Mouse (Mus musculus) gastrocnemius, adult 18-20 months (tissue): Measurements from ENCODE around the gene Snrnp25. TPM values are rescaled to one million over a fixed set of nuclear protein-coding genes. Genes with fewer than 3 reads are reported as not detected.

Experiments
- DNase-seq: peaks from one replicate; pipeline ENCODE4 v3.0.0; 2021; ENCODE audit warnings: low spot score
- total RNA-seq, 2 experiments: library from RNA; stranded (reverse); gene quantifications; 2 replicates each; pipeline ENCODE4 v1.2.3; 2021

The Snrnp25 gene
- total RNA-seq, 2 experiments from 2014 or later: 9.3 to 12.1 TPM

DNA sequence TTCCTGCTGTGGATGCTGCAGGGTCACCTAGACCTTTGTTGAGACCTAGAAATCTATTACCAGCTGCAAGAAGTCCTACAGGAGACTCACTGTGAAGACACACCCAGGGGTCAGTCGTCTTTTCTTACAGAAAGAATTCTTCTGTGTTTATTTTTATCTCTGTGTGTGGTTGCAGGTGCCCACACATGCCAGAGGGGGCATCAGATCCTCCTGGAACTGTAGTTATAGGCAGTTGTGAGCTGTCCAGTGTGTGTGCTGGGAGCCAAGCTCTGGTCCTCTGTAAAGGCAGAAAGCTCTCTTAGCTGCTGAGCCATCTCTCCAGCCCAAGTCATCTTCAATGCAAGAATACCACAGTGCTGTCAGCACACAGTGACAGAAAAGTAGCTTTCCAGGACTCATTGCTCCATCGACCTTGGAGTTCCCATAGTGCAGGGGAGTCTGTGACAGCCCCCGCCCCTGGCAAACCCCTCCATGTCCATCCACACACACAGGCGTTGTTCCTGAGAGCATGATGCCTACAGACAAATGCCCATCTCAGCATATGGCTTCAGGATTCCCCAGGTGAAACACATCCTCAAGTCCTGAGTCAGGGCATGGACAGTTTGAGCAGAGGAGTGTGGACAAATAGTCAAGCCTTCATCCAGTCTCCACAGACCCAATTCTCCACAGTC is 18.2 kb downstream of the Snrnp25 start:
- DNase-seq: no peak

DNA sequence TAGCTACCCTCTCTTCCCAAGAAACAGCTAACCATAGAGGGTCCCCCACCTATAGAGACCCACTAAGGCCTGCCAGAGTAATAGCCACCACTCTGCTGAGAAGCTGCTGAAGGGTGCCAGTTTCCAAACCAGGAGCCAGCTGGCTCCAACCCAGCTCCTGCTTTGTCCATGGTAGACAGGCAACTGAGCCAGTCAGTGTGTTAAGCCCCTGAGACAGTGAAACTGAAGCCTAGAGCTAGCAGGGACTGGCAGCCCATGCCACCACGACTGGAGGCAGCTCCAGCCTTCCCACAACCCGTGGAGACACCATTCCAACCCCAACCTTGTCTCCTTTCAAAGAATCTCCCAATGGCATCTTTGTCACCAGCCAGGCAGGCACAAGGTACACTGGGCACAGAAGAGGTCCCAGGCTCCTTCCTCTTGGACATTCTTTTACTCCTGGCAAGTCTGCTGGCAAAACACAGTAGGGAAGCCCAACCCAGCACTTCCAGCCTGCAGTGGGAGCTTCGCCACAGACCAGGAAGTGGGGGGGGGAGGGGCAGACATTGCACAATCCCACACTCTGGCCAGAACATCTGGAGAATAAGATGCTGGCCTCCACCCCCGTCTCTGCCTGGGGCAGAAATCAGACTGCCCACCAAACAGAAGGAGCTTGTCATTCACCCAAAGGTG is 19.4 kb downstream of the Snrnp25 start:
- DNase-seq: peak; percentile 90

DNA sequence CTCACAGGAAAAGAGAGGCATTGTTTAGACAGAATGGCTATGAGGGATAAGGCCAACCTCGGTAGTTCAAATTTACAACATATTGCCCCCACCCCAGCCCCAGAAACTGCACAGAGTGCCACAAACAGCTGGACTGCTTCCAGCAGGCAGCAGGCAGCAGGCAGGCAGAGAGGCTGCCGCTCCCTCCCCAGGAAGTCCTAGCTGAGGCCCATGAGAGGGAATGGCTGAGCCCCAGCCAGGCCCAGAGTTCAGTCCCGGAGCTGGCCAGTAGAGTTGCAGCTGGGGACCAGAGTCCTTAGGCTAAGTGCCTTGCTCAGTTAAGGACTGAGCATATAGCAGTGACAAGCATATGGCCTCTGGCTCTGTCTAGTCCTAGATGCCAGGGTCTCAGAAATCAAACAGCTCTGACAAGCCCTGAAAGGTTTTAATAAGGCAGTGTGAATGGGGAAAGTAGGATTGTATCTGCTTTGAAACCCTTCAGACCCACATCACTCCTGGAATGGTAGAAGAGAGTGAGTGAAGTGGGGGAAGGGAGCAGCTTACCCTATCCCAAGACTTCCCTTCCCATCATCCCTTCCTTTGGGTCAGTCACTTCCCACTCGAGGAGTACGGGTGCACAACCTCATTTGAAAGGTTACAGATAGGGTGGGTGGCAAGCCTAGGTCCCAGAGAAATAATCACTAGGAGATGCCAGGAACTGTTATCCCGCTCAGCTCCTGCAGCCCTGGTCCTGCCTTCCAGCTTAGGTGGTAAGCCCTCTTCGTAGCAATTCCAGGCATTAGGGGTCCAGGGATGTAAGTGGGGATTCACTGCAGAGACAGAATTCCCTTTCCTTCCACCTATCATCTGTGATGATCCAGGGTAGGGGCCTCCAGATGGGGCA is 20.2 kb downstream of the Snrnp25 start:
- peak; percentile 31 for DNase-seq

DNA sequence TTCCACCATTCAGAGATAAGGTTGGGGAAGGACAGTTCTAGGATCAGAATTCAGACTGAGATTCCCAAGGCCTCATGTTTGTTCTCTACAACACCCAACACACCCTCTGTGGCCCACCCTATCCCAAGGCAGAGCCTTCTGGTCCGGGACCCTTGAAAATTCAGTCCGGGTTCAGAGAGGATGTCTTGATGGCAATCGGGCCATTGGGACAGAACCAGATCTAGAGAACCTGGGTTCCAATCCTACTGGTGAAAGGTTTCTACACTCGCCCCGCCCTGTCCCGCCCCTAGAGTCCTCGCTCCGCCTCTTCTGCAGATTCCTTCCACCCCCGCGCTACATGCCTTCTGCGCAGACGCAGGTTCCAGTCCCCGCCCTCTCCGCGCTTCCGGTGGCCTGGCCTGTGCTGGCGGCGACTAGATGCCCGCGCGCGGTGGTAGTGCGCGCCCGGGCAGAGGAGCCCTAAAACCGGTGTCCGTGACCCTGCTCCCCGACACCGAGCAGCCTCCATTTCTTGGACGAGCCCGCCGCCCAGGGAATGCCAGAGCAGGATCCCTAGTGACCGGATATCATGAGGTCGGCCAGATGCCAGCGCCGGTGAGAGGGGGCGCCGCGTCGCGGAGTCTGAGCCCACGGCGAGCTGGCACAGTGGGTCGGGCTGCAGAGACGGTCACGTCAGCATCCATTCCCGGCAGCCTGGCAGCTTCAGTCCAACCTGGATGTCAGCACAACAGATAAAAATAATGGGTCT is 21.1 kb downstream of the Snrnp25 start, which contains the start of gene Mpg:
TSS of gene Mpg (plus strand) at position 382 of the 748 bp plus-strand sequence.
- peak; percentile 90 for DNase-seq

DNA sequence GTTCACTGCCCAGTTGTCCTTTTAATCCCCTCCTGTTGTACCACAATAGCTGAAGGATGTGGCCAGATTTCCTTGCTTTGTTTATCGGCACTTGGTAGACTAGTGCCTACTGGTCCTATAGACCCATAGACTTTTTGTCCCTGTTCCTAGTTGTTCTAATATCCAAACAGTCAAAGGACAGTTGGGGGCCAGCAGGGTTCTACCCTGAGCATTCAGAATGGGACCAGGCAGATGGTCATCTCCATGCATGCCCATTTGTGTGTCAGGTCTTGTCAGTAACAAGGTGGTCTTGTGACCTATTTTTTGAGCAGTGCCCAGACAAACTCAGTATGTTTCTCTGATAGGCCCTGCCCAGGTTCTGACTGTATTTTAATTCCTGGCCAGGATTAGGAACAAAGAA is 21.8 kb downstream of the Snrnp25 start:
- DNase-seq: no peak

DNA sequence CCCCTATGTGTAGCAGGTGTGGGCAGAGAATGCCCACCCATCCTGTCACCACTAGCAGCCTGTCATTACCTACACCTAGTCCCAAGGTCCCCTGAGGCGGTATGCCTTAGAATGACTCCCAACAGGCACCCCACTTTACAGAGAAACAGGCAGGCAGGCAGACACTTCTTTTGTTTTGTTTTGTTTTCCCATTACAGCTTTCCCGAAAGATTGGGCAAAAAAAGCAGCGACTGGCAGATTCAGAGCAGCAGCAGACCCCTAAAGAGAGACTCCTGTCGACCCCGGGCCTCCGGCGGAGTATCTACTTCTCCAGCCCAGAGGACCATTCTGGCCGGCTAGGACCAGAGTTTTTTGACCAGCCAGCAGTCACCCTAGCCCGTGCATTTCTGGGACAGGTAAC is 22.3 kb downstream of the Snrnp25 start:
- DNase-seq: no peak

DNA sequence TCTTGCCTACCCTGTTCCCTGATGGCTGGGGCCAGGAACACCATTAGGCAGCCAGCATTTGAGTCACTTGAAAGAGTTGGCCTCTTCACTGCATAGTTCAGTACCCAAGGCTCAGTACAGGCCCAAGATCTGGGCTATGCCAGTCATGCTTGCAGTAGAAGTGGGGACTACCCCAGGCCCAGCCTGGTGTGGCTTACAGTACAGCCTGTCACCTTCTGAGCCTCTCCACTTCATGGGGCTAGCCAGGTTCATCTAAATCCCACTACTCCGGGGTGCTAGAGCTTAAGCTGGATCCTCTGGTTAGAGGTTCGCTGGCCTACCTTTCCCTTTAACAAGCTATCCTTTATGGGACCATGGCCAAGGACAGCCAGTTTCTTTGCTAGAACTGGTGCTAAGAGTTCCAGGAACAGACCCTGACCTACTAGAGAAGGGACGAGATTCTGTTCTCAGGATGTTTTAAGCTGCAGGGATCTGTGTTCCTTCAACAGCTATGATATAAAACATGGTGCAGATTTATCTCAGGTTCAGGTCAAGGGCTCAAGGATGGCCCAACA is 23.2 kb downstream of the Snrnp25 start:
- DNase-seq: no peak

DNA sequence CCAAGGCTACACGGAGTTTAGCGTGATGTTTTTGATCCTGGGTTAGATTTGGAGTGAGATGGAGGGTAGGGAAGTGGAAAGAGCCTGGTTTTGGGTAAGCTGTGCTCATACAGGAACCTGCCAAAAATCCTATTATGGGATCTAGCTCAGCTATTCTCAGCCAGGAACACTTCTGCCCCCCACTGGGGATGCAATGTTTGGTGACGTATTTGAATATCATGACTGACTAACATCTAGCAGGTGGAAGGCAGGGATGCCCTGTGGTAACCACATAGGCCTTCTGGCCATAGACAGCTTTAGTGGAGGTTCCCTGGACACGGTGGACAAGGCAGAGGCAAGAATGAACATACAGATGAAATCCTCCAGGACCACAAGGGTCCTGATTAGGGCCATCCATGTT is 25.0 kb downstream of the Snrnp25 start:
- no peak for DNase-seq

DNA sequence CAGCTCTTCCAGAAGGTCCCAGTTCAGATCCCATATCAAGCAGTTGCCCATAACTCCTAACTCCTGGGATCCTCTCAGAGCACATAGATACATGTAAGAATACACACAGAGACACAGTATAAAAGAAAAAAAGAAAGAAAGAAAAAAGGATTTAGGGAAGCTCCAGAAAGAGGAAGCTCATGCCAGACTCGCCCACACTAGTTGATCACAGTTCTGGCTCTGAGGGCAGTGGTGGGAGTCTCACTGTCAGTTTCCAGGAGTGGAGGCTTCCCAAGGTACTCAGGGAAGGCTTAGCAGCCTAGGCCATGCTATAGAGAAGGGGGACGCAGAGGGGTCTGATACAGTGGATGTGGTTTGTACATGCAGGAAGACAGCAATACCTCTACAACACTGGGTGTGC is 25.9 kb downstream of the Snrnp25 start:
- no peak for DNase-seq

DNA sequence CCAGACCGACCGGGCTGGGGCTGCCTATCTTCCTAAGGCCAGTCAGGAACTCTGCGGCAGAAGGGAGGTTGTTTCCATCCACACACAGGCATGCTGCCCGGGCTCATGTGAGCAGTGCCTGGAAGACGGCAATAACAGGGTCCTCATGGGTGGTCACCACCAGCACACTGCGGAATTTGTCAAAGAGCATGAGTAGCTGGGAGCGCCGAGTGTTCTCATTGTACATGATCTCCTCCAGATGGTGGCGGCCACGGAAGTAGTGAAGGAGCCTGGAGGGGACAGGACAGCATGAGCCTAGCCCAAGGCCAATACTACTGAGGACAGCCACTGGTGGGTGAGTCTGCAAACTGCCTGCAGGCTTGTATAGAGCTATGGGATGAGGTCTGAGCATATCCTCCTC is 27.6 kb downstream of the Snrnp25 start:
- DNase-seq: no peak

DNA sequence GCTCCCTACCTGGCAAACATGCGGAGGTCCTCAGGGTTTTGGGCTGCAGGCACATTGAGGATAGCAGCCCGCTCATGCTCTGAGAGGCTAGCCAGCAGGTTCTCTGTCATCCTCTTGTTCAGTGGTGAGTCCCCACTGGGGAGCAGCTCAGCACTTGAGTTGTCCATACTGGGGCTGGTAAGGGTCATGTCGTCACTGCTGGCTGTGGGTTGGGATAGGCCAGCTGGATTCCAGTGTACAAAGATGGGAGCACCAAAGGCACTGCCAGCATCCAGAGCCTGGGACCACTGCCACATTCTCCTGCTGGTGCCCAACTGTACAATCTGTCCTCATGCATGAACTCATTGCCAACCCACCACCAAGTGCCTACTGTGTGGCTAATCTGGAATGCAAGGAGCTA is 28.7 kb downstream of the Snrnp25 start:
- DNase-seq: no peak

DNA sequence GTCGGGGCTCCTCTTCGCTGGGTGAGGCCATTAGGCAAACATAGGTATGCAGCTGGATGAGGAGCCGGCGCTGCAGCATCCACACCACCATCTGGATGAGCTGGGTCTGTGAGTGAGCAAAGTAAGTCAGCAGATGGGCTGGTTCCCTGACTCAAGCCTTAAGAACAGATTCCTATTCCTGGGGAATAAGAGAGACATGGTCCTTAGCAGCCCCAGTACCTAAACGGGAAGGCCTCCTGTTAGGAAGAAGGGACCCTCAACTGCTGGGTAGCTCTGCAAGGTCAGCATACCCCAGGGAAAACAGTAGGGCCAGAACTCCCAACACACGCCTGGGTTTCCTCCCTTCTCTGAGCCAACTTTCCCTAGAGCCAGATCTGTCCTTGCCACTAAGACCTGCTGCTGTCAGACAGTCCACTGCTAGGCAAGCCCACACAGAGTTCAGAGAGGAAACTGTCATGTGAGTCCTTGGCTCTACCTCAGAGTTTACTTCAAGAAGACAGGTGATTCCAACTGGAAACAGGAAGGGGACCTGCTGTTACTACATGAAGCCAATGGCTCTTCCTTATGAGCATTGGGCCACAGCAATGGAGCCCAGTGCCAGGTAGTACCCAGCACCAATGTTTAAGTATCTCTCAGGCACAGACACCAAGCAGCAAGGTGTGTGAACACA is 29.7 kb downstream of the Snrnp25 start:
- DNase-seq: no peak

DNA sequence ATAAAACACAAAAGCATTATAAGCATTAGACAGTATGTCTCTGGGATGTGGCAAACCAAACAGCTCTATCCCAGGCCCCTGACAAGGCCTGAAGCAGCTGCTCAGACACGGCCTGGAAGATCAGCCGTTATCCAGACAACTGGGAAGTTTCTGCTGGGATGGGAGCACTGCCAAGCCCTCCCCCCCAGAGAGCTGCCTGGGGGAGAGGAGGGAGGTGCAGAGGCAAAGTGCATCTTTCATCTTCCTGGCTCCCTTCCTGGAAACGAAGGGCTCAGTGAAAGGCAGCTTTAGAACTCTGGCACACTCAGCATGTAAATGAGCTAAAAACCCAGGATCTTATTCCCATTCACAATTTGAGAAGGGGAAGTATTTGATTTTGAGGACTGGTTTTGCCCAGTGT is 30.4 kb downstream of the Snrnp25 start:
- peak; percentile 67 for DNase-seq

DNA sequence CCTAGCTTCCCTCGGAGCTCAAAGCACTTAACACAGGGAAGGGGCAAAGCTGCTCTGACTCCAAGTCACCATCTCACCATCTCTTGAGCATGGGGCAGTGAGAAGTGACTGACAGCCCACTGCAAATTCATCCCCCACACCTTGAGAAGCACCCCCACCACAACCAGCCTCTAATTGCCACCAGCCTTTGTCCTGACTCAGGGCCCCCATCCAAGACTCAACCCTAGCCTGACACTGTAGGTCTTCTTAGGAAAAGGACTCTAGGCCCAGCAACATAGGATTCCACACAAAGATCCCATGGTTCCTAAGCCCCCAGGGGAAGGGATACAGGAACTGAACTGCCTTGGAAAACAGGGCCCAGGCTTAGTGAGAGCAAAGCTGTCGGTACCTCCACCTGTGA is 30.9 kb downstream of the Snrnp25 start:
- DNase-seq: no peak

DNA sequence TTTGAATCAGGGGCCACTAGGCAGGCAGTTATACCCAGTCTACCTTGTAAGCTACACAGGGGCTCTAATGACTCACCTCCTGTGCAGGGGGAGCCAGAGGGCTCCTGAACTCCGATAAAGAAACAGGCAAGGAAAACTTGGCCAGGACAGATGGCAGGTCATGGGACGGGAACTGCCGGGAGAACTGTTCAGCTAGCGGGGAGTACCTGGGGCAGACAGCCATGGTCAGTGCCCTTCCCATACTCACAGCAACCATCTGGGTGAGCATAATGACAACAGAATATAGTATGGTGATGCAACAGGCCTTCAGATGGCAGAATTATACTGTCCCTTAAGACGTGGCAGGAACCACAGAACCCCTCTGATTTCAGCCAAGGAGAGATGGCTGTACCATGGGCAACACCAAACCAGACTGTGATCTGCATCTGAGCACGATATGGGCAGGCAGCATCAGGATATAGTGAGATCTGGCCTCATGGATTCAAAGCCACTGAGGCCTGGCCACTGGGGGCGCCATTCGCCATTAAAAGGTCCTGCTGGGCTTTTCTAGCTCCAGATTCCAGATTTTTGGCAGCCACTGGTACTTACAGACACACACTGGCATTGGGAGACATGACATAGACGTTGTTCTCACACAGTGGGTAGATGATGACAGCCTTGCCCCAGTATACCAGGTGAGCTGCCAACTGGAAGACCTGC is 31.6 kb downstream of the Snrnp25 start:
- peak; percentile 48 for DNase-seq

DNA sequence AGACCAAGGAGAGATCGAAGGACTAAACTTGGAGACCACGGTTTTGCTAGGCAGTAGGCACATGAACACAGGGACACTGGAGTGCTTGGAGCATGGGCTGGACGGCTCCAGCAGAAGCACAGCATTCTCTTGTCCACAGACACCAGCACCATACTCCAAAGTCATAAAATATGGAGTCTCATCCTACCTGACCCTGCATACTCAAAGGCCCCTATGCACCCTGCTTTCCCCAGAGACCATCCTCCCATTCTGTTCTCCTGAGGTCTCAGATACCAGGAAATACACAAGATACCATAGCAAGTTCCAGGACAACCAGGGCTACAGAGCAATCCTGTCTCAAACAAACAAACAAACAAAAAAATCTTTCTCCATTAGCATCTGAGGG is 32.2 kb downstream of the Snrnp25 start:
- no peak for DNase-seq

DNA sequence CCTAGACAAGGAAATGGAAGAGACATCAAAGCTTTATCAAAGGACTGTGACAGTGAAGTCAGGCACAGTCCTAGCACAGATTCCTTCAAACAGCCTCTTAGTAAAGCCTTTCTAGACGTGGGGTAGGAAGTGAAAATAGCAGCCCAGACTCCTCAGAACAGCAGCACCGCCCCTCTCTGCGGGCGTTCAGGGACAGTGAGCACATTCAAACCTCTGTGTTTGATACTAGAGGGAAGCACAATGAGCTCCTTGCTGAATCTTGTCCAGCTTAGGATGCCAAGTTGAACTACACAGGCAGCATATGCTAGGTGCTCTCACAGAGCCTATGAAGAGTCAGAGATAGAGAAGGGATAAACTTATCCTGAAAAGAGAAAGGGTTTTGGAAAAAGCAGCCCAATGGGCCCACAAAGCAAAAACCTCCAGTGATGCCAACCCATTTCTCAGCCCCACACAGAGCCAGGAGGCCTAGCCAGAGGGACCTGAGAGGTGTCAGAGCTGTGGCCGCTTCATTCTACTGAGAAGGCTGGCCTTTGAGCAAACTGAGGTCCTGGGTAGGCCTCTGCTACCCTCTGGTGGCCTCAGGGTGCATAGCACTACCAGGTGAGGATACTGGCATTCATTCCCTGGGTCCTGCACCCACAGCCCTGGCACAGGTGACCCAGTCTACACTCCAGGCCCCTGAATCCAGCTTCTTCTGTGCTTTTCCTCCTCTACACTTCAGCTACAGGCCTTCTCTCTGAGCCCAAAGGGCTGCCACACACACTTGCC is 33.1 kb downstream of the Snrnp25 start:
- DNase-seq: peak; percentile 67

DNA sequence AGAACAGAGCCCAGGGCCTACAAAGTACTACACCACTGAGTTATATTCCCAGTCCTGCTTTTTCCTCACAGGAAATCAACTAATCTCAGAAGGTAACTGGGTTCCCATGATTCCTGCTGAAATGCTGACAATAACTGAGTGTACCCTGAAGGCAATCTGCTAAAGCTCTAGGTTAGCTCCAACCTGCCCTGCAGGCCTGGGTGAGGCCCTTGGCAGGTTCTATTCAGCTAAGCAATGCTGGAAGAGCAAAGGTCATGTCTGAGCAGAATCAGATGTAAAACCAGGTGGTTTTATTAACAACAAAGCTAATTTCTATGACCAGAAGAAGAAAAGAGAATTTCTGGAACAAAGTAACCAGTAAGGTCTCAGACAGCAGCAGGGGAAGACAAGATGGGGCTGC is 36.2 kb downstream of the Snrnp25 start:
- no peak for DNase-seq

DNA sequence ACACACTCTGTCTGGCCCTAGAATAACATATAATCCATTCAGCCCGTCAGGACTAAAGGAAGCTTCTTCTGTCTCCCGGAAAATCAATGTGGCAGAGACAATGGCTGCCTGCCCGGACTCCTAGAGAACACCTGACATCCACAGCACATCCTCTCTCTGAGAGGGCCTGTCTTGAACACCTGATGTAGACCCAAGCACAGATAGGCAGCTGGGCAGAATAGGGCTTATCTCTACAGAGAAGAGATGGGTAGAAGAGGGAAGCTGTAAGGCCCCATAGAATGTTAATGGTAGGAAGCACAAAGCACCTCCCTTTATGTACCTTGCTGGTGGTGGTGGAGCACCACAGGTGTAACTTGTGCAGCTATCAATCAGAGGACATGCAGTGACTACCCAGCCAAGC is 37.0 kb downstream of the Snrnp25 start:
- no peak for DNase-seq
